In the genomic region with DNA sequence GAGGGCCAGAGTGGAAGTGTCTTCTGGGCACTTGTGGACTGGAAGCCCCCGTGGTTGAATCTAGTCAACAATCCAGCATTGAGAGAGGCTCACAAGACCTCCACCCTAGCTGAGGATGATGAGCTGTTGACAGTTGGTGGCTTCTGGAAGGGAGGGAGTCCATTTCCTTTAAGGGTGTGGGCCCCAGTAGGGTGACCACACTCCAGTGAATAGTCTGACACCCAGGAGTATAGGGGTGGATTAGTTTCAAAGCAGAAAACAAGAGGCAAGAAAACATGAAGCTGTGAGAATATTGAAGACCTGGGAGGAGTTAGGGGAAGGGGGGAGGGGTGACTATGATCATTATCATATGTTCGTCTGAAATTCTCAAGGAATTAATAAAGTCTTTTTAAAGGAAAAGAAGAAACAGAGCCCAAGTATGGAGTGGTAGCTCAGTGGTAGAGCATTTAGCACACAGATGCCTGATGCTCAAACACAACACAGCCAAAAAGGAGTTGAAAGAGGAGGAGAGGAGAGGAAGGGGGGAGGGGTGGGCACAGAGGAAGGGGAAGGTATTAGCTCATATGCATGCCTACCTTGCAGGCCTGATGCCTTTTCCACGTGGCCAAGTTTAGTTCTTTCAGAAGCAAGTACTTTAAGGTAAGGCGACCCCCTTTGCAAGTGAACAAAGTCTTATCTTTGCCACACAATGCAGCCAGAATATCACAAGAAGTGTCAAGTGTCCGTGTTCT, we compare ENCODE assay signal across 24 mouse cellular contexts. TPM values are rescaled to one million over a fixed set of nuclear protein-coding genes. Genes with fewer than 3 reads are reported as not detected.
A peak's percentile ranks its signal among the peaks of the same experiment; 100 is the strongest.
DNase-seq lines count a peak whose midpoint lies in the region; ATAC-seq lines count a peak whose summit lies in the region.
"Had no signal": no experiment of that assay in that cellular context is flagged by ENCODE, and none has a peak within 500 bp of the region (broad histone marks: within the 10 kb centered on the region; RNA-seq: fewer than 3 reads in every experiment).

No protein-coding gene starts in this region.

- WGBS in liver, embryonic 12.5 days (ENCODE audit: insufficient replicate concordance) = 13% methylated on average over 5 of the region's 5 CpGs

- no peaks in the 10 kb centered on the region for H3K9me3 ChIP-seq in liver, embryonic 12.5 days (replicated peaks)
- H3K9me3 ChIP-seq: embryonic facial prominence, embryonic 13.5 days; limb, embryonic 12.5 days; neural tube, embryonic 12.5 days had no signal

- no peak overlapping the region for H3K4me3 ChIP-seq in liver, embryonic 12.5 days
- H3K4me3 ChIP-seq: embryonic facial prominence, embryonic 13.5 days; gastrocnemius, adult 2 months; left cerebral cortex, adult 2 months; limb, embryonic 12.5 days; neural tube, embryonic 12.5 days had no signal

- peak; percentile 23 for DNase-seq in thymus, postnatal 0 days (ENCODE audit: low spot score)
- DNase-seq in thymus, postnatal 25 days = no peak
- peak; percentile 31 for DNase-seq in T-cell, adult 2 months (ENCODE audit: low spot score)
- peak; percentile 63 for DNase-seq in naive thymus-derived CD4-positive, alpha-beta T cell, adult 2 months (ENCODE audit: low read depth)
- no peak for DNase-seq in B cell, adult 2 months
- DNase-seq in gastrocnemius, adult 8-10 months (ENCODE audit: low spot score in 2 of 2) = no peak
- DNase-seq: adrenal gland, postnatal 10 days; cerebellum, adult 11-12 months; cerebellum, postnatal 36 days; gastrocnemius, adult 2 months; heart, postnatal 10 days; kidney, adult 11 months; kidney, postnatal 10 days; lung, embryonic 14.5 days; spleen, adult 18-20 months had no signal

- no peaks in the 10 kb centered on the region for H3K36me3 ChIP-seq in liver, embryonic 12.5 days
- H3K36me3 ChIP-seq: embryonic facial prominence, embryonic 13.5 days; limb, embryonic 12.5 days; neural tube, embryonic 12.5 days had no signal

- H3K4me1 ChIP-seq in liver, embryonic 12.5 days = peaks cover 26% of the 10 kb centered on the region
- H3K4me1 ChIP-seq: embryonic facial prominence, embryonic 13.5 days; limb, embryonic 12.5 days; neural tube, embryonic 12.5 days had no signal

- ATAC-seq in liver, embryonic 12.5 days = 0 out of 2 replicates have a peak, but pooled peaks have one; percentile 46
- ATAC-seq: forebrain, embryonic 16.5 days; midbrain, embryonic 16.5 days had no signal

- H3K4me2 ChIP-seq in liver, embryonic 12.5 days = peak overlapping the region; percentile 9; the same call in 1 of the 2 replicates
- H3K4me2 ChIP-seq: embryonic facial prominence, embryonic 13.5 days; hindbrain, embryonic 14.5 days; limb, embryonic 12.5 days; lung, embryonic 14.5 days; neural tube, embryonic 12.5 days had no signal

- H3K9ac ChIP-seq in liver, embryonic 12.5 days = no peak overlapping the region
- H3K9ac ChIP-seq: embryonic facial prominence, embryonic 13.5 days; hindbrain, embryonic 14.5 days; limb, embryonic 12.5 days; lung, embryonic 14.5 days; neural tube, embryonic 12.5 days had no signal

- no peak overlapping the region for H3K27ac ChIP-seq in liver, embryonic 12.5 days
- H3K27ac ChIP-seq: embryonic facial prominence, embryonic 13.5 days; gastrocnemius, adult 2 months; hindbrain, embryonic 14.5 days; left cerebral cortex, adult 2 months; limb, embryonic 12.5 days; neural tube, embryonic 12.5 days had no signal

- no peaks in the 10 kb centered on the region for H3K27me3 ChIP-seq in liver, embryonic 12.5 days (replicated peaks)
- H3K27me3 ChIP-seq: CH12.LX; embryonic facial prominence, embryonic 13.5 days; limb, embryonic 12.5 days; neural tube, embryonic 12.5 days had no signal

RNA-seq across cellular contexts. Expression of a gene that starts 5.6 kb away (rescaled TPM):
- polyA plus RNA-seq in thymus, postnatal 0 days (2015; fragmentation: Nextera tagmentation; extraction: Ambion mirVana) = 203 and 216 TPM in 2 replicates
- polyA plus RNA-seq in liver, embryonic 12.5 days (2016; fragmentation: Nextera tagmentation; extraction: Ambion mirVana) = 99.5 and 101 TPM in 2 replicates
- 10 to 100 TPM; 20.9 to 28.8 (median 27.0) TPM for total RNA-seq in gastrocnemius, adult 8-10 months (2022)

Comparison
In these comparisons a context has a peak if more than half of its experiments do, and no peak if none do; other contexts are left out.
1. DNase-seq: peak in thymus, postnatal 0 days (single experiment), T-cell, adult 2 months (single experiment) and naive thymus-derived CD4-positive, alpha-beta T cell, adult 2 months (single experiment); none in thymus, postnatal 25 days (single experiment), B cell, adult 2 months (0 of 2) and gastrocnemius, adult 8-10 months (0 of 2).